Mouse (Mus musculus) bone marrow, adult 2 months (tissue): ENCODE results near the gene Spice1.

Experiments used
- CTCF ChIP-seq: fragments of 200-500 bp; IDR thresholded peaks from 2 replicates; pipeline ENCODE4 v1.5.1; 2011; ENCODE audit warnings: low read length, control low read depth; ENCODE audit not compliant: control insufficient read depth, insufficient read depth
- POLR2A ChIP-seq: fragments of 200-500 bp; IDR thresholded peaks from 2 replicates; pipeline ENCODE4 v1.6.1; 2011; ENCODE audit warnings: low read depth, mild to moderate bottlenecking, control low read depth, low read length, borderline replicate concordance; ENCODE audit not compliant: control insufficient read depth

GRCm38 (mm10) chr16:44407211-44407610 is 60.3 kb downstream of the Spice1 start:
- TF ChIP-seq CTCF (no peak), POLR2A (no peak)
